Mouse (Mus musculus) retina, embryonic 14.5 days (tissue): ENCODE measurements around the gene Stpg4.

Experiments
- DNase-seq: peaks from one replicate; pipeline ENCODE4 v3.0.0-alpha.2; 2015; ENCODE audit warnings: low spot score

The Stpg4 gene

DNA sequence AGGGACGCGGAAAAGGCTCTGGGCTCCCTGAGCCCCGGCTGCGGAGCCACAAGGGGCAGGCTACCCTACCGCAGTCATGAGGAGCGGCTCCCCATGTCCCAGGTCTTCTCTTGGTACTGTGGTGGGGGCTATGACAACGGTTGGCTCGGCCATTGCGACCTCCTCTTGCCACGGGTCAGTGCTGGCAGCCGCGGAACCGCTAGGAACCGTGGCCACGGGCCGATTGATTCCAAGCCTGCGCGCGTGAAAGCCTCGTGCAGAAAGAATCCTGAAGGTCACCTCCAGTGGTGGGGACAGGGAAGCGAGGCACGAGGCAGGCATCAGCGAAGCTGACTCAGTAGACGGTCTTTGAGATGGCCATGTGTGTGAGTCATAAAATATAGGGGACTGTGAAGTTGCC is at the start of gene Stpg4:
Stpg4 (minus strand) TSS at position 231 of the 400 bp plus-strand sequence.
- DNase-seq: no peak

DNA sequence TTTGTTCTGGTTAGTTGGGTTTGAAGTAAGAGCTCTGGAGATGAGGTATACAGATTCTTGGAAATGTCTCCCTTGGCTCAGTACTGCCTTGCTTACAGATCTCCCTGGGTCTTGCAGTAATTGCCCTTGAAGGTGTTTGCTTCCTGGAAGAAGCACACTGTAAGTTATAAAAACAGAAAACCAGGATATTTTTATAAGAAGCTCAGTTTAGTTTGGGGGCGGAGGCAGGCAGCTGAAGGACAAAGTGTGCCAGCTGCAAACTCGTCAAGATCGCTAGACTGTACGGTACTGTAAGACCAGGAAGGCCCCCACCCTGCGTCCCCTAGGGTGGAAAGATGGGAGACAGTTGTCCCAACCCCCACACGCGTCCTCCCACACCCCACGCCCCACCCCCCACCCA is 47.8 kb upstream of the Stpg4 start:
- DNase-seq: no peak

DNA sequence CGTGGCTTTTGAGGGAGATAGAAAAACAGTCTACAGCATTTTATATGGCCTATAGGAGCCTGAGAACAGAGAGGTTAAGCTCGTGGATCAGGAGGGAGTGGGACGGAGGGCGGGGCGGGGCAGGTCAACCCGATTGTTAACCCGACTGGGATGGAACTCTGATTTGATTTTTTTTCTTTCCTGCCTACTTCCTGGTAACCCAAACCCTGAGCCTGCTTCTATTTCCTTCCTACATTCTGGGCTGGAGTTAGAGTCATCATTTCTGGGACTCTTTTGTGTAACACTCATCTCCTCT is 46.9 kb upstream of the Stpg4 start:
- DNase-seq: peak; percentile 30

DNA sequence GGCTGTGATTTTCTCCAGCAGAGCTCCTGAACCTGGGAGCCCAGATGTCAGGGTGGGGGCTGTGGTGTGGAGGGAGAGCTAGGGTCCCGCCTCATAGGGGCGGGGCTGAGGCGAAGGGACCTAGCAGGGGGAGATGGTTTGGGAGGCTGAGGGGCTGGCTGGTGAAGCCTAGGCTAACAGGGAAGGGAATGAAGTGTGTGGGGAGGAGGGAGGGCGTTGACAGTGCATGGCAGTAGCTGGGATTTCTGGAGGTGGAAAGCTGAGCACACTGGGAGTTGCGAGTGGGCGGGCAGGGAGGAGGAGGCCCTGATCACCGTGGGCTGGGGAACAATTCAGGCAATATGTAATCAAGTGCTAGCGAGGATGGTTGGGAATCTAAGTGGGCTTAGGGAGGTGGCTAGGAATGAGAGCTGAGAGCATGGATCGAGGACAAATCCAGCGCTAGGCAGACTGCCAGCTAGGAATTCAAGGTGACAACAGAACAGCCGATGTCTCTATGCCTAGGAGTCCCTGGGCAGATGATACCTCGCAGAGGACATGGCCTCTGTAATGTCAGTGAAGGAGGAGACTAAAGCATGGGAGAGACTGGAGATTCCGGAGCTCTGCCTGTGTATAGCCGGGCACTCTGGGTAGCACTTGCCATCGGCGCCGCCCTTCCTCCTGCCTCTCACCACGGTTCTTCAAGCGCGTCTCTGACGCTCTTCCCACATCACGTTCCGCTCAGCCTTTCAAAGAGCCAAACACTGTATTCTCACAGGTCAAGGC is 46.4 kb upstream of the Stpg4 start:
- peak; percentile 54 for DNase-seq

DNA sequence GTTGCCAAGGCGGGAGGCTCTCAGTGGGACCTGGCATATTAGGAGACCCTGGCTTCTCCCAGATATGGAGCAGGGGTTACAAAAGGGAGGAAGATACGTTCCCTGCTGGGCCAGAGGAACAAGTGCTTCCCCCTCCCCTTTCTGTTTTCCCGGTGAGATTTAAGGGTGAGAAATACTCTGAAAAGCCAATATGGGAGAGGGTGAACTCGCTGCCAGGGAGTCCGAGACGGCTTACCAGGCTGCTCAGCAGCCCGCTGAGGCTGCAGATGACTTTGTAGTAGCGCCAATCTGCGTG is 45.8 kb upstream of the Stpg4 start:
- DNase-seq: no peak

DNA sequence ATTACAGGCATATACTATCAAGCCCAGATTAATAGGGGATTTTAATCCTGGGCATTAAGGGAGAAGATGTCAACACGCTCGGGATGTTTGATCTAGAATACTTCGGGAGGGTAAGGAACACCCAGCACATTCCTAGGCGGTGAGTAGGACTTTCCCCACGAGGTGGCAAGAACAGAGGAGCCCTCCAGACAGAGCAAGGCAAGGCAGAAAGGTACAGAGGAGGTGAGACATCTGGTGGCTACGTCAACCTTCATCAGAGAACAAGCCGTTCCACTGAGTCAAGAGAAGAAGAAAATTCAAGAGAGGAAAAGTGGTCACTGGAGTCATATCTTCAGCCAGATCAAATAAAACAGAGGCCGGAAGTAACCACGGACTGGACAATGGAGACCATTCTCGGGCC is 45.3 kb upstream of the Stpg4 start:
- no peak for DNase-seq

DNA sequence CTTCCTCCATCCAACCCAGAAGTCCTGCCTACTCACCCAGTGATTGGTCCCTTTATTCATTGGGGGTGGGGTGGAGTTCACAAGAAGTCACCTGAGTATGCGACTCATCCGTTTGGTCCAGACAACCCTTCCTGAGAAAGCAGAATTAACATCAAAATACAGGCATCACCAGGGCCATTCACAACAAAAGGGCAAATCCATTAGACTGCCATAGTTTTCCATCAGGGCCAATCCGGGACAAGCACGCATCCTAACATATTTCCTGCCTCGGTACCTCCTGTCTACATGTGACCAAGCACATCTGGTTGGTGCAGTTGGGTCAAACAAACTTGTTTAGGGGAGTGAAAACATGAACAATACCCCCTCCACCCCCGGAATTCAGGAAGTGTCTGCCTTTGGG is 44.1 kb upstream of the Stpg4 start:
- no peak for DNase-seq

DNA sequence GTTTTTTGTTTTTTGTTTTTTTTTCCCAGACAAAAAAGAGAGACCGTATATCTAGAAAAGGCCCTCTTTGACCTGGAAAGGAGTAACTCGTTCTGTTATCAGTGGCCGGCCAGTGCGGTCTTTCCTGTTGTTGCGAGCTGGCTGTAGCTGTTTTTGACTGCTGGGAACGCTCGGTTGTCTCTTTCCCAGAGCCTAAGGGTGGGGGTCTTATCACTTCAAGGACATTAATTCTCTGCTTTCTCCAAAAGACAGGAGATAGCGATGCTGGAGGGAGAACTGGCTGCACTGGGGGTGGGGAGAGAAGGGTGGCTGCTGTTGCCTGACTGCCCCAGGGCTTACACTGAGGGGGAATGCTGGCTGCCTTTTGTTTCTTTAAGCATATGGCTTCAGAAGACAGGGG is 43.3 kb upstream of the Stpg4 start:
- no peak for DNase-seq

DNA sequence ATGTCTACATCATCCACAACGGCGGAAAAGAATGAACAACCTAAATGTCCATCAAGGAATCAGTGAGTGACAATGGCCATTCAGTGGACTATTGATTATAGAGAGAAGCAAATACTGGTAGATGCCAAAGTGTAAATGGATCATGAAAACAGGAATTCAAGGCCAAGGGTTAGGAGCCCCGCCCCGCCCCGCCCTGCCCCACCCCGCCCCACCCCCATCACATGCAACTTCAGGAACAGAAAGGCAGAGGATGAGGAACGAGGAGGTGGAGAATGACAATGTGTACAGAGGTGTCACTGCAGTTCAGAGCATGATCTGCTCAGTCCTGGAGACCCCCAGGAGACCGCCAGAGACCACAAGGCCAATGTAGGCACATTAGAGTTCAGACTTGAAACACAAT is 42.7 kb upstream of the Stpg4 start:
- DNase-seq: no peak

DNA sequence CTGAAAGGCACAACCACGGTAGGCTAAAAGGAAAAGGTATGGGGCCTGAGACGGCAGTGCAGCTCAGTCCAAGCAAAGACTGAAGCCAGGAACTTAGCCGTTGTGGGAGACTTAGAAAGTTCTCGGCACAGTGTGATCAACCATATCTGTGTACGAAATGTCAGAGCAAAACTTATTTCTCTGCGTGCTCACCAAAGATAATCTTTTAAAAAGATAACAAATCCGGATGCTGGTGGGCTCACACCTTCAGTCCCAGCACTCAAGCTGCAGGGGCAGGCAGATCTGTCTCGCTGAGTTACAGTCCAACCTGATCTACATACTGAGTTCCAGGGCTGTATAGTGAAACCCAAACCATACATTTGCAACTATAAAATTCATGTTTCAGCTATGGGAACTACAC is 41.9 kb upstream of the Stpg4 start:
- DNase-seq: no peak

DNA sequence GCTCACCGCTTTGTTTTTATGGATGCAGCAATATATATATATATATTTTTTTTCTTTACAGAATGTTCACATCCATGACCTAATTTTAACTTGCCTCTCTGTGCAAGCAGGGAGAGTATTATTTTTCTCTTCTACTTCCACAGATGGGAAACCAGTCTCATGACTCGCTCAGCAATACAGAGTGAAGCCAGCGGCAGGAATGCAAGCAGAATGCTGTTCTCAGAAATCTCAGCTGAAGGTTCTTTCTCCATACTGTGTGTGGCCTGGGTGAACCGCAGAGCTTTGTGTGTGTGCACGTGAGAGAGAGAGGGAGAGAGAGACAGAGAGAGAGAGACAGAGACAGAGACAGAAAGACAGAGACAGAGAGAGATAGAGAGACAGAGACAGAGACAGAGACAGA is 41.1 kb upstream of the Stpg4 start:
- DNase-seq: no peak

DNA sequence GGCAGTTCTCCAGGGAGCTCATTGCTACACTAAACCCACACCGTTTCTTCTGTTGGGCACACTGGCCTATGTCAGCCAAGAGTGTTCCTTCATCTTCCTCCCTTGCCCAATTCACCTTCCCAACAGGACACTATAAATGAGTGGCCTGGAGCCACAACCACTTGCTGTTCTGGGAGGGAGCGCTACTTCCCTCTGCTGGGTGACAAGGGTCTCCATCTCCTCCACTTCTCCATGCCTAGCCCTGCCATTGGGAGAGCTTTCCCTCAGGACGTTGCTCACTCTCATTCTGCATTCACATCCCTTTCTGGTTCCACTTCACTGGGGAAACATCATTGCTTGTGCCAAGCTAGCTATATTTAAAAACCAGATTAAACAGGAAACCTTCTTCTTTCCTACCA is 34.0 kb upstream of the Stpg4 start:
- DNase-seq: no peak

DNA sequence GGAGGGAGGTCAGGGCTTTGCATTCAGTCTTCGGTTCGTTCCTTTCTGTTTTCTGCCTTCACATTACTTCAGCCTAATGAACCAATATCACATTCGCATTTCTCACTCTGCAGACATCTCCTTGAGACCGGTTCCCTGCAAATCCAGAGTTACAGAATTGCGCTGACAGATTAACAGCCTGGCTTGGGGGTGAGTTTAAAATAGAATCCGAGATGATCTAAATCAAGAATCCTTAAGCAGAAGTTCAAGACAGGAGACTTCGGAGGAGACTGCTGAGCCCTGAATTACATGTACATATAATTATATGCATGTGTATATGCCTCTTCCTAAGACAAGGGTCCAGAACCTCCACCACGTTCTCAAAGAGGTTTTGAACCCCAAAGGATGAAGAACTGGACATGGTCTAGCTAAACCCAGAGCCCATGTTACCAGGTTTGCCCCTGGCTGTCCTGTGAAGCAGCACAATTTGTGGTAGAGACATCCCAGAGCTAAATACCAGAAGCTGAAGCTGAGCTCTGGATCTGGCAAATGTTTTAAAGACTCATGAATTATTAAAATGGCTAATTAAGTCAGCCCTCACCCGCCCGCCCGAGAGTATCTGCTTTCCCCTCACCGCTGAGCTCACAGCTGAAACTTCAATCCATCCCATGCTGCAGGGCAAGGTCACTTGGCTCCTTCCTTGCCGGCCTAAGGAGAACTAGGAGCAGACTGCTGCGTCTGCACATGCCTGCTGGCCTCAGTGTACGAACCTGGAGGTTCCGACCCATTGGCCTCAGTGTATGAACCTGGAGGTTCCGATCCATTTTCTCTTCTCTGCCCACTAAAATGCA is 33.3 kb upstream of the Stpg4 start:
- DNase-seq: no peak

DNA sequence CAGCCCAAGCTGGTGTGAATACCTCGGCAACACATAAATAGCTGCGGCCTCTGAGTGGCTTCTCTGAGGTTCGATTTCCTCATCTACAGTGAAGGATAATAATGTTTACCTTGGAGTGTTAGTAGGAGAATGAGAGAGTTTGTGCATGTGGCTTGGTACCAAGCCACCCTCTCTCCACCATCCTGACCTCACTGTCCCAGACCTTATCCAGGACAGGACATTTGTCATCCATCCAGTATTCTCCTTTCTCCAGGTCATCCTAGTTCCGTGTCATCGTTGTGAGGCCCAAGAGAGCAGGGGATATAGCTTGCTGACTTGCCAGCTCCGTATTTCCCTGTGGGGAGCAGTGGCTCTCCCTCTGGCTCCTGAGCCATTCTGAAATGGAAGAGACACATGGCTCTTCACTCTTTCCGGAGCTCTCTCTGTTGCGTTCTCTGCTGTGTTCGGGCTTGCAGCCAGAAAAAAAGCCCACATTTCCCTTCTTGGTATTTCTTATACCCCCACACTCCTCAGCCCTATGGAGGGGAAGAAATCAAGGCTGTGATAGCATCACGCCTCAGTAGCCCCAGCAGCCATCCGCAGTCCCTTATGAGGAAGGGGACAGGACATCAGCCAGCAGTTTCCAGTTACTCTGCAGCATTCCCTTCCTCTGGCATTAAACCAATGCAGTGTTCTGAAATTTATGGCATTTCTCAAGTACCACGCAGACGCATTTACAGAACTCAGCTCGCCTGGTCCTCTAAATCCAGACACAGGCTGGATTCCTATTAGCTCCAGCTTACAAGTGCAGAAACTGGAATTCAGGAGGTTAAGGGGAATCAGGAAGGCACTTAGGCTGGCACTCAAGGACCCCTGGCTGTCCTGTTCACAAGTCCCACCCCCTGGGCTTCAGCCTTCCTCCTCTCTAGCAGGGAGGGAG is 32.5 kb upstream of the Stpg4 start:
- no peak for DNase-seq

DNA sequence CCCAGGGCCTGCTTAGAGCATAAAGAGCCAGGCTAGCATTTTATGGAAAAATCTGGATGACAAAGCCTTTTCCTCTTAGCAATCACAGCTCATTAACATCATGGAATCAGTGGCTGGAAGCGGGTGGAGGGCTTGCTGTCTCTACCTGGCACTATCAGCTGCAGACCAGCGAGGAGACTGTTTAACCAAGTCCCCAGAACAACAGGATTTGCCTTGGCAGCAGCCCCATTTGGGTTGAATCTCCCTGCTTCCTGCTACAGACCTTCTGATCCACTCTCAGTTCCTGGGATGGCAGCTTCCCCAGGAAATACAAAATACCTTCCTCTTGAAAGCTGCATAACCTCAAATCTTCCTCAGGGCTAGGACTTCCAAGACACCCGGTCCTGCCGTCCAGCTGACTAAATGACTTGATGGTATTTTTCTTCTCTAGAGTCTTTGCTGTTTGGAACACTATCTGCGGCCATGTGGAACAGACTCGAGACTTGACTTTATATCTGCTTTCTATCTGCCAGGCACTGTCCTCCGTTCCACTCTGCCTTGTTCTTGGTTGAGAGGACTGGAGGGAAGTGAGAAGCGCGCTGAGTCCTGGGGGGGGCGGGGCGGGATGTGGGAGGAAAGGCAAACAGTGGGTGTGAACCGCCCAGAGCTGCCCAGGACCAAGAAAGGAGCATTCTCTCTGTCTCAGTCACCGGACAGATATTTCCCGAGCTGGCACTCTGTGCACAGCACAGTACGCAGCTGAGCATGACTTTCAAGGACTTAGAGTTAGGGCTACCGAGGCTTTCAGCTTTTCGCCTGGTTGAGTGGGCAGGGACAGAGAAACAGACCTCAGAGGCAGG is 31.6 kb upstream of the Stpg4 start:
- DNase-seq: peak; percentile 73

DNA sequence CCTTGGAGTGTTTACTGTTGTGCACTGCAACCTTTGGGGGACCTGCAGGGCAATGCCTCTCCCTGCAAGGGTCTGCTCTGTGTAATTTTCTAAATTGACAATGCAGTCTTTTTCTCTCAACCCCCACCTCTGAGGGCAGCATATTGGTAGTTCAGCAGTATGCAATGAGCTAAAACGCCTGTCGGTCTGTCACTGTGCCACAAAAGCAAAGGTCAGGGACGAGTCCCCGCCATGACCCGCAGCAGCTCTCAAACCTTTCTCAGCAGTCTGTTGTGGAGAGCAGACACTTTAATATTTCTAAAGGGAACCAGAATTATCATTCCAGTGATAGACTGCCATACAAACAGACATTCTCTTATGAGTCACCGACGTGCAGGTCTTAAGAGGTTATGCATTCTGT is 30.4 kb upstream of the Stpg4 start:
- no peak for DNase-seq

DNA sequence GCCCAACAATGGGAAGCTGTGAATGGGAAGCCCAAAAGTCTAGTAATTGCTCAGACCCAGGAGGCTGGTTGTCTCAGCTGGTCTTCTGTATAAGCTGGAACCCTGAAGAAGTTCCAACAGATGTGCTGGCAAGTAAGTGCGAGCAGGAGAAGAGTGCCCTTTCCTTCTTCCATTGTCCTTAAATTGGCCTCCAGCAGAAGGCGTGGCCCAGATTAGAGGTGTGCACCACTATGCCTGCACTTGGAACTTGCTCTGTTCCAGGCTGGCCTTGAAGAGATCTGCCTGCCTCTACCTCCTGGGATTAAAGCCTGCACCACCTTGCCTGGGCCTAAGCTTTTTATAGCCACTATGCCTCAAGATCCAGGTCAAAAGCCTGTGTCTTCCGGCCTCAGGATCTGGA is 26.6 kb upstream of the Stpg4 start:
- DNase-seq: no peak

DNA sequence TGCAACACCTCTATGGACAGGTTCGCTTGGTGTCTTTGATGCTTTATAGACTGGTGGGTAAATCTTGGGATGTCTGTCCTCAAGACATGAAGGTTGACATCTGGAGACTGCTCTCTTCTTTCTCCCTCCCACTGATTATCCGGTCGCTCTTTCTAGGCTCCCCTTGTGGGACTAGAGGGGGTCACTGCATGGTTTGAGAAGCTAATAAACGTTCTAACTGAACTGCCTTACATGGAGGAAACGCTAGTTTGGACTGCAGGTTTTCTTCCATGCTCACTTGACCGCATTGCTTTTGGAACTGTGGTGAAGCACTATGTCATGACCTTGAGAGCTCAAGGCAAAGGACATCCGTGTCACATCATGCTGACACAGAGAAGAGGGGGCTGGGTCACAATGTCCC is 25.8 kb upstream of the Stpg4 start:
- DNase-seq: no peak

DNA sequence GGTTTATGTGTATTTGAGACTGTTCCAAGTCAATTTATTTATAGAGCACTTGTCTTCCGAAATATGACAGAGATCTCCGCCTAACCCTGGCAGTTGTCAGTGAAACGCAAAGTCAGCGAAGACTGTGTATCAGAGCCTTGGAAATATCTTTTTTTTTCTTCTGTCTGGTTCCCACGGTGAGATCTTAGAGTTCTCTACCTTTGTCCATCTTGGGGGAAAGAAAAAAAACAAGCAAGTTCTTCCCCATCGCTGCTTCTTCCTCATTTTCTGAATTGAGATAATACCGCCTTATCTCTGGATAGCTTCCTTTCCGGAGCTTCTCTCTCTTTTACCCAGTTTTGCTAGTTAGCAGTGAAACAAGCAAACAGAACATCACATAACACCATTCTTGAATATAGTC is 21.3 kb upstream of the Stpg4 start:
- no peak for DNase-seq

DNA sequence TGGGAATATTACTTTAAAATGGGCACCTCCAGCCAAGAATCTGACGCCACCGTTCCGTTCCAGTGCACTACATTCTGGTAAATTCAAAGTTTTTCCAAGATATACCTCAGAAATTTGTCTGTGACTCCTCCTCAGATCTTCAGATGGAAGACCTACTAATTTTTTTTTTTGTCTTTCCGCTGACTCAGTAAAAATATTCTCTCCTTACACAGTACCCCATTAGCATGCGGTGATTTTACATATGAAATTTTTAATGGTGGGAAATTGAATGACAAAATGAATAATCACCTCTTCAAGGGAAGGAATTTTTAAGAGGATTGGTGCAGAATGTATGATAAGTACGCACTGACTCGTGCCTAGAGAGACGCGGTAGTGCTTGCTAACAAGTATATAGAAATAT is 20.8 kb upstream of the Stpg4 start:
- DNase-seq: no peak

DNA sequence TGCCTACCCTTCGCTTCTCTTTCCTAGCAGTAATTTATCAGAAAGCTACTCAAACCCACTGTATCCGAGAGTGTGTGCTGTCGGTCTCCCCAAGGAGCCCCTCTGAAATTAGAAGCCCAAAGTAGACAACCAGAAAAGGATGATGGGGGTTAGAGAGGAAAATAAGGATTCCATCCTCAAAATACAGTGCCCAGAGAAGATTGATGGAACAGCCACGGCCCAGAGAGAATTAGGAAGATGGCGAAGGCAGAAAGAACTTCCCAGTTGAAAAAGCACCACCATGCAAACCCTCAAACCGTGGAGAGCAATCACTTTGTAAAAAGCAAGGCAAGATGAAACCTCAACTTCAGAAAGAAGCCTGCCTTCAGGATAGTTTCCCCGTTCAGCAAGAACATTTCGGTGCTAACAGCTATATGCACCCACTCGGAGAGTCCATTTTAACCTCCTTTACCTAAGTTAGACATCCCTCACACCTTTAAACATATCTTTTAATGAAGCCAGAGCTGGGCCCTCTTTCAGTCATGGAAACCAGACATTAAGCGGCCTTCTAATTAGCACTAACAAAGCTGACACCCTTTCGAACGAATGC is 20.2 kb upstream of the Stpg4 start:
- no peak for DNase-seq
